Mouse (Mus musculus): ENCODE measurements around the gene Isg20. TPM values are rescaled to one million over a fixed set of nuclear protein-coding genes. Genes with fewer than 3 reads are reported as not detected.

Isg20 gene
- total and polyA plus RNA-seq, 3 experiments: 6.9 to 44.2 (median 19.9) TPM

DNA sequence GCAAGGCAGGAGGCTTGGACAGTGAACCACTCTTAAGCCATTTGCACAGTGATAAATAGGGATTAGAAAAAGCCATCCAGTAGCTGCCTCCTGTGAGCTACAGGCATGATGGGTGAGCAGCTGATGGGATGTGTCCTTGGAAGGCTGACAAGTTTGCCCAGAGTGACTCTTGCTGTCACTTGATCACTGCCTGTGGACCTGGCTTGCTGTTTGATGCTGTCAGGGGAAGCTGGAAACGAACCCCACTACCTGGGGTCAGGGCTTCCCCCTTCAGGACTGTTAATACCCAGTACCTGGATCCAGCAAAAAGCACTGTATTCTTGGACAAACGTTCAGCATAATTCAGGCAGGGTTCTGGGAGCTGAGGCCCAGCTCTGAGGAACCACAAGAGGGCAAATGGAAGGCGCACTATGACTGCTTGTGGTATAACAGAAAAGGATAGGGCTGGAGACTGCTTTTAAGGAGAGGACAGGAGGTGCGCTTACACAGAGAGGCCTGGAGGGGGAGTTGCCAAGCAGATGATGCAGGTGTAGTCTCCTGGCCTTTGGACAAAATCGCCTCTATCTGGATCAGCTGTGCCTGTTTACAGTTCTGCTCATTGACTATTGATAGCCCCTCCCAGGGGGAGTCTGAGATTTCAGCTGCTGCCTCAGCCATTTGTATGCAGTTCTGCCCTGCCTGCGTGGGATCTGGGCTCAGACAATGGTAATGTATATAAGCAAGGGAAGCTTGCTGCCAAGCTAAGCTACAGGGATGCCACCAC is 2.7 kb upstream of the Isg20 start:
- in situ Hi-C loops (cut with MboI; ENCODE audit: low pct_ligation_motif_present, low pct_unique_long_range_greater_than_20kb, low sequenced_read_pairs): loop anchor here (25.0 kb wide), 1 partner anchor 452 kb away; no protein-coding TSS in a partner anchor
- dilution Hi-C loops (cut with MboI; ENCODE audit: extremely low pct_ligation_motif_present, extremely low pct_unique_long_range_greater_than_20kb, low sequenced_read_pairs): no loop called here
- H3K27me3 ChIP-seq (replicated peaks): no peaks in the 10 kb centered on the region

DNA sequence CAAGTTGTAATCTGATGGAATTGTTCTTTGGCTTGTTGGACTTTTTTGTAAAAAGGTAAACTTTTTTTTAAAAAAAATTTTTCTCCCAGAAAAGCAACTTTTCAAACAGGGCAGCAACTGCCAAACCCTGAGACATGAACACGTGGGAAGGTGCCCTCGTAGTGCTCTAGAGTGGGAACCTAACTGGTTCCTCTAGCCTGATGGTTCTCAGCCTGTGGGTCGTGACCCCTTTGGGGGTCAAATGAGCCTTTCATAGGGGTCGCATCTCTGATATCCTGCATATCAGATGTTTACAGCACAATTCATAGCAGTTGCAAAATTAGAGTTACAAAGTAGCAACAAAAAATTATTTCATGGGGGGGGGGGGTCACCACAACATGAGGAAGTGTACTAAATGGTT is 2.0 kb upstream of the Isg20 start:
- Histone ChIP-seq H3K4me1 (ENCODE audit: control insufficient read depth in 1 of 2, insufficient read depth in 2 of 2) (peaks cover 16 to 51% of the 10 kb centered on the region in 2 experiments), H3K4me2 (ENCODE audit: insufficient read depth, low read depth, poor library complexity, severe bottlenecking) (no peak overlapping the region), H3K36me3 (replicated peaks in 1 of 2; ENCODE audit: control insufficient read depth in 1 of 2, insufficient read depth in 1 of 2, low read length in 1 of 2) (peaks cover 25 to 39% of the 10 kb centered on the region in 2 experiments)

More for the DNA sequence above, 2.7 kb upstream of the Isg20 start:
- Histone ChIP-seq H3K9me3 (replicated peaks; ENCODE audit: low read length) (no peaks in the 10 kb centered on the region), H3K27ac (ENCODE audit: insufficient read depth, low read depth) (no peak overlapping the region), H3K4me3 (replicated peaks in 1 of 3; ENCODE audit: low read depth in 2 of 3, low read length in 2 of 3, poor library complexity in 1 of 3) (no peak overlapping the region), H3K4me1 (ENCODE audit: control insufficient read depth in 1 of 2, insufficient read depth in 2 of 2) (peaks cover 16 to 56% of the 10 kb centered on the region in 2 experiments), H3K4me2 (ENCODE audit: insufficient read depth, low read depth, poor library complexity, severe bottlenecking) (no peak overlapping the region), H3K9ac (ENCODE audit: insufficient read depth, low read depth) (no peak overlapping the region), H3K79me2 (replicated peaks; ENCODE audit: control insufficient read depth, extremely low read depth, insufficient read depth, poor library complexity, severe bottlenecking) (no peaks in the 10 kb centered on the region), H3K36me3 (replicated peaks in 1 of 2; ENCODE audit: control insufficient read depth in 1 of 2, insufficient read depth in 1 of 2, low read length in 1 of 2) (peaks cover 31 to 44% of the 10 kb centered on the region in 2 experiments)
- DNase-seq (ENCODE audit: extremely low read depth): no peak
- TF ChIP-seq USF1 (IDR thresholded peaks at IDR 0.05; ENCODE audit: low read depth, low read length) (no peak), RCOR1 (conservative IDR thresholded peaks at IDR 0.05; ENCODE audit: low read depth, low read length) (no peak), SMC3 (IDR thresholded peaks at IDR 0.05; ENCODE audit: low read depth, low read length) (peak; percentile 21), POLR2A (IDR thresholded peaks at IDR 0.05; ENCODE audit: low read depth, low read length) (peak; percentile 25; the same call in 1 of the 2 replicates), RAD21 (IDR thresholded peaks at IDR 0.05; ENCODE audit: low read depth, low read length) (peak; percentile 3; the same call in 1 of the 2 replicates), CTCF (conservative IDR thresholded peaks at IDR 0.05 in 1 of 2, IDR thresholded peaks at IDR 0.05 in 1 of 2; ENCODE audit: low read depth in 2 of 2, low read length in 2 of 2) (peak; percentile 16 to 54; a peak in 2 of 4 replicates), POLR2AphosphoS2 (IDR thresholded peaks at IDR 0.05; ENCODE audit: low read depth, low read length) (peak; percentile 15; the same call in 1 of the 2 replicates)

More for the DNA sequence above, 2.0 kb upstream of the Isg20 start:
- in situ Hi-C loops (cut with MboI; ENCODE audit: low pct_ligation_motif_present, low pct_unique_long_range_greater_than_20kb, low sequenced_read_pairs): loop anchor here (25.0 kb wide), 1 partner anchor 451 kb away; no protein-coding TSS in a partner anchor
- Histone ChIP-seq H3K79me2 (replicated peaks; ENCODE audit: control insufficient read depth, extremely low read depth, insufficient read depth, poor library complexity, severe bottlenecking) (no peaks in the 10 kb centered on the region), H3K4me3 (replicated peaks in 1 of 3; ENCODE audit: low read depth in 2 of 3, low read length in 2 of 3, poor library complexity in 1 of 3) (no peak overlapping the region), H3K27me3 (replicated peaks) (no peaks in the 10 kb centered on the region), H3K9me3 (replicated peaks; ENCODE audit: low read length) (no peaks in the 10 kb centered on the region), H3K9ac (ENCODE audit: insufficient read depth, low read depth) (no peak overlapping the region), H3K27ac (ENCODE audit: insufficient read depth, low read depth) (no peak overlapping the region)
- TF ChIP-seq GABPA (IDR thresholded peaks at IDR 0.05; ENCODE audit: insufficient replicate concordance, low read depth, low read length) (no peak), CHD2 (IDR thresholded peaks at IDR 0.05; ENCODE audit: low read length) (no peak), KAT2A (IDR thresholded peaks at IDR 0.05; ENCODE audit: insufficient replicate concordance, low read length) (no peak), HCFC1 (IDR thresholded peaks at IDR 0.05; ENCODE audit: low read depth, low read length) (no peak), POLR2A (IDR thresholded peaks at IDR 0.05; ENCODE audit: low read depth, low read length) (no peak), ETS1 (conservative IDR thresholded peaks at IDR 0.05; ENCODE audit: low read depth, low read length) (no peak), JUND (conservative IDR thresholded peaks at IDR 0.05; ENCODE audit: low read depth, low read length) (no peak), NRF1 (IDR thresholded peaks at IDR 0.05; ENCODE audit: low read depth, low read length) (no peak), MAFK (IDR thresholded peaks at IDR 0.05; ENCODE audit: insufficient replicate concordance, low read length) (no peak), MYC (IDR thresholded peaks at IDR 0.05; ENCODE audit: low read depth, low read length) (no peak), SMC3 (IDR thresholded peaks at IDR 0.05; ENCODE audit: low read depth, low read length) (no peak), ZKSCAN1 (IDR thresholded peaks at IDR 0.05; ENCODE audit: borderline replicate concordance, low read depth, low read length) (no peak), CTCF (conservative IDR thresholded peaks at IDR 0.05 in 1 of 2, IDR thresholded peaks at IDR 0.05 in 1 of 2; ENCODE audit: low read depth in 2 of 2, low read length in 2 of 2) (no peak), CHD1 (IDR thresholded peaks at IDR 0.05; ENCODE audit: low read depth, low read length) (no peak), TBP (conservative IDR thresholded peaks at IDR 0.05; ENCODE audit: low read depth, low read length) (no peak), EP300 (IDR thresholded peaks at IDR 0.05; ENCODE audit: low read length) (no peak), PAX5 (IDR thresholded peaks at IDR 0.05; ENCODE audit: low read length) (no peak), ZNF384 (IDR thresholded peaks at IDR 0.05; ENCODE audit: low read depth, low read length) (no peak), ZC3H11A (IDR thresholded peaks at IDR 0.05; ENCODE audit: low read depth, low read length) (no peak), SIN3A (IDR thresholded peaks at IDR 0.05; ENCODE audit: low read length) (no peak)
- DNase-seq (ENCODE audit: extremely low read depth): no peak
- dilution Hi-C loops (cut with MboI; ENCODE audit: extremely low pct_ligation_motif_present, extremely low pct_unique_long_range_greater_than_20kb, low sequenced_read_pairs): no loop called here

Measured in CH12.LX (cell line).